Mouse (Mus musculus): ENCODE results near the gene Ppp1r18. TPM values are rescaled to one million over a fixed set of nuclear protein-coding genes. Genes with fewer than 3 reads are reported as not detected.
"Not testable (repeated sequence)": the region's sequence is repeated elsewhere in the genome, so short reads cannot be mapped to it uniquely, and the experiment has no call there.

The Ppp1r18 gene
- total RNA-seq, 2 experiments from 2014 or later = 13.4 to 14.0 TPM

- DNase-seq (ENCODE audit: low spot score in 2 of 2) = peak; percentile 90 to 94
Measured at GRCm38 (mm10) chr17:35836178-35836965, 29.0 kb upstream of the Ppp1r18 start.

- DNase-seq (ENCODE audit: low spot score in 2 of 2) = peak; percentile 74 to 87
Measured at GRCm38 (mm10) chr17:35836991-35837422, 28.4 kb upstream of the Ppp1r18 start.

- DNase-seq (ENCODE audit: low spot score in 2 of 2) = peak in 1 of 2 experiments; percentile 58
Measured at GRCm38 (mm10) chr17:35837487-35837886, 27.9 kb upstream of the Ppp1r18 start.

GRCm38 (mm10) chr17:35838122-35838544 is 27.3 kb upstream of the Ppp1r18 start, which contains the start of gene Tubb5:
Gene Tubb5, minus strand, starts transcription at chr17:35838306.
- peak; percentile 93 to 98 for DNase-seq (ENCODE audit: low spot score in 2 of 2)

- no peak for DNase-seq (ENCODE audit: low spot score in 2 of 2)
Measured at GRCm38 (mm10) chr17:35838570-35838969, 26.8 kb upstream of the Ppp1r18 start.

GRCm38 (mm10) chr17:35839002-35839401 is 26.4 kb upstream of the Ppp1r18 start:
- DNase-seq (ENCODE audit: low spot score in 2 of 2) = not testable (repeated sequence)

- DNase-seq (ENCODE audit: low spot score in 2 of 2) = no peak
Measured at GRCm38 (mm10) chr17:35840561-35840960, 24.8 kb upstream of the Ppp1r18 start.

- peak; percentile 99 to 100 for DNase-seq (ENCODE audit: low spot score in 2 of 2)
Measured at GRCm38 (mm10) chr17:35841076-35841950, 24.1 kb upstream of the Ppp1r18 start, which contains the start of gene Mdc1. Gene Mdc1, plus strand, starts transcription at chr17:35841515.

- DNase-seq (ENCODE audit: low spot score in 2 of 2) = no peak
Measured at GRCm38 (mm10) chr17:35842006-35842405, 23.4 kb upstream of the Ppp1r18 start.

- DNase-seq (ENCODE audit: low spot score in 2 of 2) = no peak
Measured at GRCm38 (mm10) chr17:35843514-35843913, 21.9 kb upstream of the Ppp1r18 start.

GRCm38 (mm10) chr17:35848112-35848511 is 17.3 kb upstream of the Ppp1r18 start:
- no peak for DNase-seq (ENCODE audit: low spot score in 2 of 2)

GRCm38 (mm10) chr17:35850974-35851373 is 14.4 kb upstream of the Ppp1r18 start:
- no peak for DNase-seq (ENCODE audit: low spot score in 2 of 2)

- no peak for DNase-seq (ENCODE audit: low spot score in 2 of 2)
Measured at GRCm38 (mm10) chr17:35859371-35859770, 6.0 kb upstream of the Ppp1r18 start.

GRCm38 (mm10) chr17:35859835-35860234 is 5.6 kb upstream of the Ppp1r18 start:
- no peak for DNase-seq (ENCODE audit: low spot score in 2 of 2)

GRCm38 (mm10) chr17:35860831-35861197 is 4.6 kb upstream of the Ppp1r18 start:
- no peak for DNase-seq (ENCODE audit: low spot score in 2 of 2)

GRCm38 (mm10) chr17:35861198-35861857 is 4.1 kb upstream of the Ppp1r18 start, which contains the start of gene Nrm:
Gene Nrm, plus strand, starts transcription at chr17:35861318.
- DNase-seq (ENCODE audit: low spot score in 2 of 2) = peak; percentile 89 to 92

GRCm38 (mm10) chr17:35864832-35865353 is 500 bp upstream of the Ppp1r18 start:
- no peak for DNase-seq (ENCODE audit: low spot score in 2 of 2)

- DNase-seq (ENCODE audit: low spot score in 2 of 2) = peak in 1 of 2 experiments; percentile 39
Measured at GRCm38 (mm10) chr17:35866281-35866831, 963 bp downstream of the Ppp1r18 start.

- DNase-seq (ENCODE audit: low spot score in 2 of 2) = no peak
Measured at GRCm38 (mm10) chr17:35866911-35867890, 1.8 kb downstream of the Ppp1r18 start.

All from layer of hippocampus, postnatal 14 days (tissue).